Mouse (Mus musculus): ENCODE results near the gene Cyp2d11.
"Not testable (repeated sequence)": the region's sequence is repeated elsewhere in the genome, so short reads cannot be mapped to it uniquely, and the experiment has no call there.

Gene Cyp2d11

DNA sequence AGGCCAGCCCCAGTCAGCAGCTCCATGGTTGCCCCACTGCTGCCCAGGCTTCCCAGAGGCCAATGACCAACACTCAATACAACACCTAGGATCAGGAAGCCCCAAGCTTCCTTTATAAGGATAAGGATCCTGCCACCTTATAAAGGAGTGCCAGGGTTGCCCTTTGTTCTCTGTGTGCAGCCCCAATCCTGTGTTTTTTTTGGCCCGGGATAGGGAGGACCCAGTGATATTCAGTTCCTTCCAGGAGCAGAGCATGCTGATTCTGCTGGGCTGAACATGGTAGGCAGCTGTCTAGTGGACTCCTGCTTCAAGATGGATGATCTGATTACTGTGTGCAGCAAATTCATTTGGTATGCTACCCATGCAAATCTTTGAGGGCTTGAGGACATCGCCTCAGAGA lies at the start of gene Cyp2d11:
Gene Cyp2d11 (minus strand): TSS at position 101 of the 400 bp plus-strand sequence.
- DNase-seq: not testable (repeated sequence)

DNA sequence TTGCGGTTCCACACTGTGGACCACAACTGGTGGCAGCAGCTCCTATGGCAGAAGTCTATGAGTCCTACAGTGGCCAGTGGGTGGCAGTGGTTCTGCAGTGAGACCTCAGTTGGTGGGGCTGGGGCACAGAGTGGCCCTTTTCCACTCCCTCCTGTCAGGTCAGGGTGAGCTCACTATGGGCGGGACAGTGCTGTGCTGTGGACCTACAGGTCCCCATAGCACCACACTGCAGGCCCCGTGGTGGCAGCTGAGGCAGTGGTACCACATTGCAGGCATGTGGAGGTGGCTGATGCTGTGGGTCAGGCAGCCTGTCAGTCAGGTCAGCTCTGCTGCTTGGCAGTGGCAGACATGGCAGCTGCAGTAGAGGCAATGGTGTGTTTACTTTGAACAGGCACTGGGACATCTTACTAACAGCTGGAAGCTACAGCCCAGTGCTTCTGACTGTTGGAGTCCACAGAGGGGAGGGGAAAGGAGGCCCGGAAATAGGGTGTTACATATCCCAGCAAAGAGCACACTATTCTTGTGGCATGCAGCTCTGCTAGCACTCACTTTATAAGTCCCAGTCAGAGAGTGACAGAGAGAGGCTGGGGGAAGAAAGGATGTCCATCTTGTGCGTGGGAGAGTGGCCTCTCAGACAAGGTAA lies 44.3 kb upstream of the Cyp2d11 start:
- DNase-seq: peak; percentile 79

DNA sequence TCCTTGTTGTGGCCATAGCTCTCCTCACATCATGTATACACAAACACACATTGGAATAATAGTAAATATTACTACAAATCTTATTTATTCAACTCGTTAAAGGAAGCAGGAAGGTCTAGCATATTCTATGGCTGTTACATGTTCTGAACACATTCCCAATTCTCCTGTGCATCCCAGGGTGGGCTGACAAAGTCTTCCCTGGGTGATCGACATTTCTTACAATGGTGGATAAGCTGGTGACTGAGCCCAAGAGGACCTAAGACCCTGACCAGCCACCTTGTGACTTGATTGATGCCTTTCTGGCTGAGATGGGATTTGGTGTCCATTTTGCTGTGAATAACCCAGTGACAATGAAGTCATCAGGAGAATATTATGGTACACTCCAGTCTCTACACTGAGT lies 41.8 kb upstream of the Cyp2d11 start:
- peak; percentile 63 for DNase-seq

DNA sequence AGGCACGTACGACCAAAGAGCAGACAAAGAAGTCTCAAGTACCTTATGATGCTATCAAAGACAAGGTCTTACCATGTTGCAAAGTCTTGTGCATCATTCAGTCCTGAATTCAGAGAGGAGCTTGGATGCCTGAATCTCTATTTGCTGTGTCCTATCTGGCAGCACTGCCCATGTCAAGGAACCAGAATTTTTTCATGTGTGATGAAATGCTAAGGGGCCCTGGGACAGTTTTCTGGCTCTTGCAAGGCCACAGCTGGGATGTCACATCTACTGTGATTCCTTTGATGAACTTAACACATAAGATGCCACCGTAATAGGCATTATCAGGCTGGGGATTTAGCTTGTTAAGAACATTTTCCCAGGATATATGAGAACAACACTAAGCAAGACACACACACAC lies 41.2 kb upstream of the Cyp2d11 start:
- DNase-seq: peak; percentile 93

DNA sequence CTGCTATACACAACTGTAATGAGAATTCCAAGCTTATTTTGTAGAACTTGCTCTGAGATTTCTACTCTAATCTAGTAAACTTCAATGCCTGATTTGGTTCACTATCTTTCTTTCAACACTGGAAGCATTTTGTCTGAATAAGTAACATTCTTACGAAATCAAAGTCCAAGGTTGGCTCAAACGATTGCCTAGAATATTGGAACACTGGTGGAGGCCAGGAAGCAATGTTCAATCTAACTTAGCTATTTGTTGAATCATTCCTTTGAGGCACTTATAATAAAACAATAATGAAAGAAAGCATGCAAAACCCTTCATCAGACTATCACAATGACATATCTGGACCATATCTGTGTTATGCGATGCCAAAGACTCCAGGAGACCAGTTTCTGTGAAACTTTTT lies 40.7 kb upstream of the Cyp2d11 start:
- no peak for DNase-seq

DNA sequence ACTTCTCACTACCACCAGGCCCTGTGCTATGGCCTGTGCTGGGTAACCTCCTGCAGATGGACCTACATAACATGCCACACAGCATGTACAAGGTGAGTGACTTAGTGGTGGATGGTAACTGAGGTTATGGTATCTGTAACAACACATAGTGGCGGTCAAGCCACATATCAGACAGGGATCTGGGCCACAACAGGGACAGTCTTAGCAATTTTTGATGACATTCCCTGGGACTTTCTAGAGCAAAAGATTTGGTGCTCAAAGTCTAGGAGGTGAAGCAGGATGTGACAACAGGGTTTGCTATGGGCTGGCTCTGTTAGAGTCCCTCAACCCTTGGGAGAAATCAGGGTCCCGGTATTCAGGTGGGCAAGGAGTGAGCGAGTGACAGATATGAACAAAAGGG lies 39.8 kb upstream of the Cyp2d11 start:
- DNase-seq: peak; percentile 75

DNA sequence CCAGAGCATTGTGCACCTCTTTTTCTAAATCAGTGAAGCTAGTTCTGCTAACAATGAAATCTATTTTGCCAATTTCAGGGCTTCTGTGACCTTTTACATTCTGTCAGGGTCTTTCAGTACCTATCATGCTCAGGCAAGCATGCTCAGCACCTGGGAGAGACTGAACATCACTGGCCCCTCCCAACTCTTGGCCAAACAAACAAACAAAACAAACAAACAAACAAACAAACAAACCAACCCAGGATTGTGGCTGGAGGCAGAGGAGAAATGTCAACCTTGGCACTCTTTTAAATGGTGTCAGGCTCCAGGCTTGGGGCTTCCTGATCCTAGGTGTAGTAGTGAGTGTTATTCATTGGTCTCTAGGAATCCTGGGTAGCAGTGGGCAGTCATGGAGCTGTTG lies 39.3 kb upstream of the Cyp2d11 start, which contains the start of gene Cyp2d9:
Gene Cyp2d9 (plus strand): TSS at position 301 of the 400 bp plus-strand sequence.
- no peak for DNase-seq

DNA sequence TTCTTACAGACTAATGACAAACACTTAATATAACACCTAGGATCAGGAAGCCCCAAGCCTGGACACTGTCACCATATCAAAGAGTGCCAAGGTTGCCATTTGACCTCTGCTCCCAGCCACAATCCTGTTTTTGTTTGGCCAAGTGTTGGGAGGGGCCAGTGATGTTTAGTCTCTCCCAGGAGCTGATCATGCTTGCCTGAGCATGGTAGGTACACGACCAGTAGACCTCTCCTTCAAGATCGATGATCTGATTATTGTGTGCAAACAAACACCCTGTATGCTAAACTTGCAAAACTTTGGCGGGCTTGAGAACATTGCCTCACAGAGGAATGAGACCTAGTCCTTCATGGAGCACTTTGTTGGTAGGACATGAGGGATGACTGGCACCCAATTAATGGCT lies 29.6 kb upstream of the Cyp2d11 start:
- DNase-seq: no peak

DNA sequence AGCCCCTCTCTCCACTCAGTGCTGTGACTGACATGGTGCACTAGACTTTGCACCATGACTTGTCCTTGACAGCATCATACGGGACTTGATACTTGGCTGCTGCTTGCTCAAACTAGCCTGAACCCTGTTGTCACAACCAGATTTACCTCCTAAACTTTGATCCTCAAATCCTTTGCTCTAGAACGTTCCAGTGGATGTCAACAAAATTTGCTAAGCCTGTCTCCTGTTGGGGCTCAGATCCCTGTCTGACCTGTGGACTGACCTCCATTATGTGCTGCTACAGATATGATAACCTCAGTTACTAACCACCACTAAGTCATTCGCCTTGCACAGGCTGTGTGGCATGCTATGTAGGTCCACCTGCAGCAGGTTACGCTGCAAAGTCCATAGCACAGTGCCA lies 29.1 kb upstream of the Cyp2d11 start:
- no peak for DNase-seq

DNA sequence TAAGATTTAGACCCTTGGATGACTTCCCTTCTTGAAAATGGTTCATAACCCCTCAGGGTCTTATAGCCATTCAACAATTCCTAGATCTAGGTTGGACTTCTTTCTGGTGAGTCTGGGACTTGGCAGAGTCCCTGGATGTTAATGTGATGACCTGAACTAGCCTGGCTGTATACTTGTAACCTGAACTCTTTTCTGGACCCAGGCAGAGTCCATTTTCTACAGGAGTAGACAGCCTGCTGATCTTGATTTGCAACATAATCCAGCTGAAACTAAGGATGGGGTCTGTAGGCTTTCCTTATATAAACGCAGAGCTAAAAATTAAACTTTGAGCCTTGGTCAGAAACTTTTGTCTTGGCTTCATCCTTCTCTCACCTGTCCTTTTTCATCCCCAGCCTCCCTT lies 24.8 kb upstream of the Cyp2d11 start:
- peak; percentile 53 for DNase-seq

DNA sequence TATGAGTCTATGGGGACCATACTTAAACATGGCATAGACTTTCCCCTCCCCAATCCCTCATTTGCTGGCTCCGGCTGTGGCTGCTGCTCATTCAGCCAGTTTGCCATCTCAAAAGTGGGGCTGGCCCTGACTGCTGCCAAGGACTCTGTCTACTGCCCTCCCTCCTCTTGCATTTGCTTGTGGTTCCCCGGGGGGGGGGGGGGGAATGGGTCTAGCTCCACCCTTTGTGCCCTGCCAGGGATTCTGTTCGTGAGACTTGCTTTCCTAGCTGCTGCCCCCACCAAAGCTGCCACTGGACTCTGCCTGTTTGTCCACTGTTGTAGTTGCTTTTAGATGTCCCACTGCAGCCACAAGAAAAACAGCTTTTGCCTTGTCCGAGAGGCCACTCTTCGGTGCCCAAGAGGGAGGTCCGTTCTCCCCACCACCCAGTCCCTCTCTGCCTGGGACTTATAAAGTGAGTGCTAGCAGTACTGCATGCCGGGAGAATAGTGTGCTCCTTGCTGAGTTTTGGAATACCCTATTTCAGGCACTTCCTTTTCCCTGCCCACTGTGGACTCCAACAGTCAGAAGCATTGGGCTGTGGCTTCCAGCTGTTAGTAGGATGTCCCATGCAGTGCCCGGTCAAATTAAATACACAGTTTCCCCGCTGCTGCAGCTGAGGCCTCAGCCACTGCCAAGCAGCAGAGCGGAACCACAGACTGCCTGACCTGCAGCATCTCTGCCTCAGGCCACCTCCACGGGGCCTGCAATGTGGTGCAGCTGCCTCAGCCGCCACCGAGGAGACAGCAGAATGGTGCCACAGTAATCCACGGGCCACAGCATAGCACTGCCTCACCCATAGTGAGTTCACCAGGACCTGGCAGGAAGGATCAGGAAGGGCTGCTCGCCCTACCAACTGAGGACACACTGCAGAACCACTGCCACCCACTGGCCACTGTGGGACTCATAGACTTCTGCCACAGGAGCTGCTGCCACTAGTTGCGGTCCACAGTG lies 23.3 kb upstream of the Cyp2d11 start:
- peak; percentile 99 for DNase-seq

DNA sequence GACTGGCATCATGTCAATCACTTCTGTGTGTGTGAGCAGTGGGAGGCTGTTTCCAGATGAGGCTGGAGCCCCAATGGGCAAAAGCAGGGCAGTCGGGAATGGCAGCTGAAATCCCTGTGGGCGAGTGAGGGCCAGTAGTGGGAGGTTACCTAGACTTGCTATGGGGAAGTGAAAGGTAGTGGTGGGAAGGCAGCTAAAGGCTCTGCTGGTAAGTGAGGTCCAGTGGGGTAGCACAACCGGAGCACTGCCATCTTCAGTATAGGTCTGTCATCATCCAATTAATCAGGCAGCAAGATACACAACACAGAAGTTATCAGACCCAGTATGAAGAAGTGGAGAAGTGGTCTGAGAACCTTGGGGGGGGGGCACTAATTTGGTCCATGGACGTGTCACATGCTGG lies 13.7 kb upstream of the Cyp2d11 start:
- peak; percentile 64 for DNase-seq

DNA sequence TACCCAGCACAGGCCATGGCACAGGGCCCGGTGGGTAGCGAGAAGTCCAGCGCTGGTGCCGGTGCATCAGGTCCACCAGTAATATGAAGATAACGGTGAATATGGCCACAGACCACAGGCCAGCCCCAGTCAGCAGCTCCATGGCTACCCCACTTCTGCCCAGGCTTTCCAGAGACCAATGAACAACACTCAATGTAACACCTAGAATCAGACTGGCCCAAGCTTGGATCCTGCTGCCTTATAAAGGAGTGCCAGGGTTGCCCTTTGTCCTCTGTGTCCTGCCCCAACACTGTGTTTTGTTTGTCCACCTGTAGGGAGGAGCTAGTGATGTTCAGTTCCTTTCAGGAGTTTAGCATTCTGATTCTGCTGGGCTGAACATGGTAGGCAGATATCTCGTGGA lies 13.2 kb upstream of the Cyp2d11 start, which contains the start of gene Cyp2d10:
Gene Cyp2d10 (minus strand): TSS at position 215 of the 400 bp plus-strand sequence.
- DNase-seq: peak; percentile 61

DNA sequence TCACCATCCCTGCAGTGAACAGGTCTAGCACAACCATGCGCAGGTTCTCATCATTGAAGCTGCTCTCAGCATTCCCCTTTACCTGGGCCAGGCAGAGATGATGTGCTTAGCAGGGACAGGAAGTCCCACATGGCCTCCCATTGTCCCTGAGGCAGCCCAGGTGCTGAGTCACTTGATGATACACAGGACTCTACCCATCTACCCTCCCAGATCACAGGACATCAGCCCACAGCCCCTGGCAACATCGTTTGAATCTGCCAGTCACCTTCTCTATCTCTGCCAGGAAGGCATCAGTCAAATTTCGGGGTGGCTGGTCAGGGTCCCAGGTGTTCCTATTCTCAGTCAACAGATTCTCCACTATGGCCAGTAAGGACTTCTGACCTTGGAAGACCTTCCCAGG lies 10.3 kb upstream of the Cyp2d11 start:
- DNase-seq: peak; percentile 77

DNA sequence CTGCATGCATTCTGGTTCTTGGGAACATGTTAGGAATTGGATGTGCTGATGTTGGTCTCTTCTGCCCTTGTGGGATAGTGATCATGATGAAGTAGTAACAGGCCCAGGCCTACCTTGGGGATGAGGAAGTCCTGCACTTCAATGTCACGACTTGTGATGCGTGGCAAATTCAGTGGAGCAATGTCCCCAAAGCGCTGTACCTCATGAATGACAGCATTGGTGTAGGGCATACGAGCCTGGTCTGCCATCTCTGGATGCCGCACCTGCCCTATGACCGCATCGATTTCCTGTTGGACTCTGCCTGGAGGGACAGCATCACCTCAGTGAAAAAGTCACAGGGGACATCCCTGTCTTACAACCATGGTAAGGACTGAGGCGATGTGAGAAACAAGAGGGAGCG lies 9.8 kb upstream of the Cyp2d11 start:
- peak; percentile 71 for DNase-seq

DNA sequence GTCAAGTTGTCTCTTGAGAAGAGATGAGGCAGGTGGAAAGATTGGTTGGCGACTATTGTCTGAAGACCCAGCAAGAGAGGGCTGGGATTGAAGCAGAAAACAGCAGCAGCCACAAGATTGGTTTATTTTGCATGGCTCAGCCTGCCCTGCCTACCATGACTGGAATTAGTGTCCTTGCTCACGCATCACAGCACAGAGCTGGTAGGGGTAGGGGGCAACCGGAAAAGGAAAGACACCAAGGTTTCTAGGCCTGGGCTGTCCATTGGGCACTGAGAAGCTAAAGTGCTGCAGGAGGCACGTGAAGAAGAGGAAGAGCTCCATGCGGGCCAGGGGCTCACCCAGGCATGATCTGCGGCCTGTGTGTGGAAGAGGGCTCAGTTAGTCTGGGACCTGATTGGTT lies 8.9 kb upstream of the Cyp2d11 start:
- DNase-seq: peak; percentile 83

DNA sequence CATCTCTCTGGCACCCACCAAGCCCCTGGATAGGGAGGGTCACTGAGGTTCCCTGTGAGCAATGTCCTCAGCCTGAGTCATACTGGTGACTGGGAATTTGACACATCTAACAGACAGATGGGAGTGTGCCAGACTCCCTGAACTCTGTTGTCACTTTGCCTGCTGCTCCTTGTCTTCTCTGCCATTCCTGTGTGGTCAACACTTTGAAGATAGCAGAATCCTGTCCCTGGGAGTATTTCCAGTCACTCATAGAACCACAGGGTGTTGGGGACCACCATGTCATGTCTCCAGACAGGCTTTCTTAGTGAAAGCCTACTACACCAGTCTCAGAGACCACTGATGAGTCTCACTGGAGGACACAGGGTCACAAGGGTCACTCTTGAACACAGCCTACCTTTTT lies 8.3 kb upstream of the Cyp2d11 start:
- peak; percentile 70 for DNase-seq

DNA sequence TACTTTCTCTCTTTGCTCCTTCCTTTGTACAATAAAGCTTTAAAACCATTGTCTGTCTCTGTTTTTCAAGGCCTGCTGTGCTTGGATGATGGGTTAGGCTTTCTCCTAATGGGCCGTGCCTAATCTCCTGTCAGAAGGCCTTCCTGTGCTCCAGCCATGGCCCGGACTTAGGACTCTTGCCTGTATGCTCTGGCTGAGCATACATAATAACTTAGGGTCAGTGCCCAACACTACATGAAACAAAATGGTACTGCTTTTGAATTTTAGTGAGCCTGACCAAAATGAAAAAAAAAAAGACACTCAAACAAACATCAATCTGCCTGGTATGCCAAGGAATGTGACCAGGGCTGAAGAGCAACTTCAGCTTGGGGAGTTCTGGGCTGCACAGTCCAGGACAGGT lies 7.7 kb upstream of the Cyp2d11 start:
- DNase-seq: peak; percentile 57

DNA sequence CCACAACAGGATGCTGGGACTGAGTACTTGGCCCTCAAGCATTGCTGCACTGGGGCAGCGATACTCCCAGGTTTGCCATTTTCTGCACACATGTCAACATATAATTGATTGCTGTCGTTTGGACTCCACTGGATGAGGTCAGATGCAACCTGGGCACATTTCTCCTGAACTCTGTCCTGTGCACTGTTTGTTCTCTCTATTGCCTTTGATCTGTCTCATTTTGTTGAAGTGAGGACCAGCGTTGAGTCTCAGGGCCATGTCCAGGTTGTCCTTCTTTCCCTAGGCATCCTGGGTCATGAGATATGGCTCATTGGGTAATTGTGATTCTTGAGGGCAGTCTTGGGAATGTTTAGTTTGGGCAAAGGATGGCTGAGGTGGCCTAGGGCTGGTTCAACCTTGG lies 2.1 kb upstream of the Cyp2d11 start:
- peak; percentile 42 for DNase-seq

DNA sequence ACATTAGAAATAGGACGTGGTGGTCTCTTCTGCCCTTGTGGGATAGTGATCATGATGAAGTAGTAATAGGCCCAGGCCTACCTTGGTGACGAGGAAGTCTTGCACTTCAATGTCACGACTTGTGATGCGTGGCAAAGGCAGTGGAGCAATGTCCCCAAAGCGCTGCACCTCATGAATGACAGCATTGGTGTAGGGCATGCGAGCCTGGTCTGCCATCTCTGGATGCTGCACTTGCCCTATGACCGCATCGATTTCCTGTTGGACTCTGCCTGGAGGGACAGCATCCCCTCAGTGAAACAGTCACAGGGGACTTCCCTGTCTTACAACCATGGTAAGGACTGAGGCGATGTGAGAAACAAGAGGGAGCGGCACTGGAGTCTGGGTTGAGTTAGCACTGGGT lies 3.9 kb downstream of the Cyp2d11 start:
- DNase-seq: peak; percentile 51

DNA sequence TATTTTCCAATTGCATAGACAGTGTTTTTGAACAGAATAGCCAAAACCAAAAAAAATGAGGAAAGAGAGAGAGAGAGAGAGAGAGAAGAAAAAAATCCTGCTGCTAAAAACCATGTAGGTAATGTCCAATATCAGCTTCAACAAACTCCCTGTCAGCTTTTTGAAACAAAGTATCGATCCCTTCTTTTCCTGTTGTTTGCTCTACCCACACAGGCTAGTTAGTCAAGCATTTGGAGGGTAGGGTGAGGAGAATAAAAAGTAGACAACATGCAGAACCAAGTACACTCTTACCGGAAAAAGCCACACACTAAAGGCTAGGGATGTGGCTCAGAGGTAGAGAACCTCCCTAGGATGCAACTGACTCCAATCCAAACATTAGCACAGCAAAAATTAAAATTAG lies 8.1 kb downstream of the Cyp2d11 start:
- no peak for DNase-seq

DNA sequence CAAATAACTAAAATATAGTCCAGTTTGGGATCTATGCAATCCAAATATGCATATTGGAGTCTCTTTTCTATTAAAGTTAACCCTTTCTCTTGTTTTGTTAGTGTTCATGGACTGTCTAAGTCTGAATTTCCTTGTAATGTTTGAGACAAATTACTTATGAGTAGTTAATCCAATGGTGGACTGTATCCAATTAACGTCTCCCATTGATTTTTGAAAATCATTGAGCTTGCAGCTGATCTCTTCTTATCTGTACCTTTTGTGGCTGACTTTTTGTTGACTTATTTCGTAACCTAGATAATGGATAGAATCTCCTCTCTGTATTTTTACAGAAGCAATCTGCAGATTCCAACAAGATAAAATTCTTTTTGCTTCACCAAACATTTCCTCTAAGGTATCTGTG lies 11.4 kb downstream of the Cyp2d11 start:
- DNase-seq: no peak

DNA sequence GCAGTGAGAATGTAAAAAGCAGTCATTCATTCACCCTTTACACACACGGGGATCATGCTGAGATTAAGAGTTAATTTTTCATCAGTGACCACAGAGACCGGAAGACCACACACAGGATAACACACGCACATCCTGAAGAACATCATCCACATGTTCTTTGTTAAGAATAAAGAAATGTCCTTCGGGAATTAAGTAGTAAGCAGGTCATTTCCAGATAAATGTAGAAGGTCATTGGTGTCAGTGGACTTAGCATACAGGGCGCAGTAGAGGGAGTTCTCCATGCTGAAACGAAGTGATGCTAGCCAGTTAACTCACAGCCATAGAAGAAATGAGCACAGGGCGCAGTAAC lies 13.1 kb downstream of the Cyp2d11 start:
- DNase-seq: no peak

All from heart, adult 11 months (tissue).